Mouse (Mus musculus) urinary bladder, postnatal 10 days (tissue): ENCODE data around the gene BC117090.
"Not testable (repeated sequence)": the region's sequence is repeated elsewhere in the genome, so short reads cannot be mapped to it uniquely, and the experiment has no call there.

ENCODE experiments used
- DNase-seq: peaks from one replicate; pipeline ENCODE4 v3.0.0; 2022; ENCODE audit warnings: low spot score

The BC117090 gene

GRCm38 (mm10) chr16:36334232-36334631, at the start of gene BC117090:
BC117090 (minus strand) TSS chr16:36334332.
- DNase-seq: no peak

GRCm38 (mm10) chr16:36367648-36368047, 33.5 kb upstream of the BC117090 start, which contains the start of gene BC100530:
BC100530 (minus strand) TSS chr16:36367748.
- DNase-seq: not testable (repeated sequence)

- no peak for DNase-seq
These were observed 3.0 kb upstream of the BC117090 start for GRCm38 (mm10) chr16:36337171-36337570.

- DNase-seq: no peak
These were observed 14.8 kb downstream of the BC117090 start for GRCm38 (mm10) chr16:36319286-36319685.

- not testable (repeated sequence) for DNase-seq
These were observed 18.0 kb downstream of the BC117090 start for GRCm38 (mm10) chr16:36316111-36316510.

- DNase-seq: no peak
These were observed 26.5 kb downstream of the BC117090 start for GRCm38 (mm10) chr16:36307631-36308030.

GRCm38 (mm10) chr16:36289140-36289539, 45.0 kb downstream of the BC117090 start:
- no peak for DNase-seq

- DNase-seq: not testable (repeated sequence)
These were observed 57.3 kb downstream of the BC117090 start, which contains the start of gene Stfa1 for GRCm38 (mm10) chr16:36276796-36277195. Stfa1 (plus strand) TSS chr16:36276951.
